Mouse (Mus musculus) stomach, postnatal 0 days (tissue): ENCODE results near the gene Ambra1. TPM values are rescaled to one million over a fixed set of nuclear protein-coding genes. Genes with fewer than 3 reads are reported as not detected.

Experiments used
- ATAC-seq: fragments of 200-750 bp; cut with Nextera tagmentation; 2 replicates; pipeline ENCODE4 v1.8.0; 2017; ENCODE audit not compliant: low FRiP score, low TSS enrichment
- DNase-seq: peaks from one replicate; pipeline ENCODE4 v3.0.0-alpha.2; 2016; ENCODE audit warnings: low spot score
- H3K27ac ChIP-seq: fragments of 300-500 bp; sonication (generic); replicated peaks from 2 replicates; pipeline ENCODE4 v1.5.1; 2014; ENCODE audit warnings: mild to moderate bottlenecking, control low read depth
- H3K27me3 ChIP-seq: fragments of 300-500 bp; sonication (generic); 2 replicates; pipeline ENCODE4 v1.6.1; 2014; ENCODE audit warnings: low read length; ENCODE audit not compliant: control insufficient read depth, insufficient read depth
- H3K36me3 ChIP-seq: fragments of 300-500 bp; sonication (generic); 2 replicates; pipeline ENCODE4 v1.6.1; 2014; ENCODE audit warnings: low read length, mixed read lengths; ENCODE audit not compliant: control insufficient read depth, insufficient read depth
- H3K4me1 ChIP-seq: fragments of 300-500 bp; sonication (generic); replicated peaks from 2 replicates; pipeline ENCODE4 v1.6.1; 2014; ENCODE audit warnings: antibody characterized with exemption; ENCODE audit not compliant: control insufficient read depth, insufficient read depth
- H3K4me2 ChIP-seq: fragments of 300-500 bp; sonication (generic); replicated peaks from 2 replicates; pipeline ENCODE4 v1.6.1; 2014; ENCODE audit warnings: low read depth, mild to moderate bottlenecking, control low read depth, moderate library complexity
- H3K4me3 ChIP-seq: fragments of 300-500 bp; sonication (generic); 2 replicates; pipeline ENCODE4 v1.5.1; 2014; ENCODE audit warnings: low read depth, low read length, control low read depth
- H3K9ac ChIP-seq: fragments of 300-500 bp; sonication (generic); 2 replicates; pipeline ENCODE4 v1.6.1; 2014; ENCODE audit warnings: mild to moderate bottlenecking, low read length, control low read depth, mixed read lengths
- H3K9me3 ChIP-seq: fragments of 300-500 bp; sonication (generic); 2 replicates; pipeline ENCODE4 v1.6.1; 2016; ENCODE audit warnings: low read length; ENCODE audit not compliant: control insufficient read depth
- CTCF ChIP-seq: IDR thresholded peaks from 2 replicates; pipeline ENCODE4 v1.5.1; 2016; ENCODE audit warnings: antibody characterized with exemption, low read depth, mild to moderate bottlenecking, moderate library complexity
- EP300 ChIP-seq: optimal IDR thresholded peaks from 2 replicates; pipeline ENCODE3; 2016; ENCODE audit warnings: antibody characterized with exemption
- WGBS: fragments of 180-500 bp; shearing (Covaris S2); extraction: QIAGEN DNeasy Blood & Tissue Kit; methylation state at CpG from one replicate; pipeline ENCODE4 v1.1.7; 2014; 5-methylcytosine and 5-hydroxymethylcytosine counted together
- polyA plus RNA-seq: library from polyadenylated mRNA; unstranded; fragments of >200 nt; fragmentation: Nextera tagmentation; extraction: Ambion mirVana; gene quantifications from 2 replicates; pipeline ENCODE4 v1.2.1, GENCODE M21; 2015

Ambra1 gene
- polyA plus RNA-seq, 1 experiment from 2014 or later: 5.7 TPM

- WGBS: 47% methylated on average over 2 of the region's 2 CpGs
- H3K27ac ChIP-seq: no peak overlapping the region
- no peak for DNase-seq
- no peak overlapping the region for H3K4me3 ChIP-seq
- H3K4me2 ChIP-seq: no peak overlapping the region
- no peaks in the 10 kb centered on the region for H3K36me3 ChIP-seq
- no peak for ATAC-seq
- H3K4me1 ChIP-seq: no peaks in the 10 kb centered on the region
- no peak overlapping the region for H3K9ac ChIP-seq
- no peak for TF ChIP-seq CTCF
- no peak for TF ChIP-seq EP300
- no peaks in the 10 kb centered on the region for H3K27me3 ChIP-seq
- no peaks in the 10 kb centered on the region for H3K9me3 ChIP-seq
Observed at GRCm38 (mm10) chr2:91791621-91792020, 61.7 kb downstream of the Ambra1 start.

- H3K27ac ChIP-seq: no peak overlapping the region
- no peaks in the 10 kb centered on the region for H3K9me3 ChIP-seq
- TF ChIP-seq CTCF (no peak), EP300 (no peak)
- no peak overlapping the region for H3K4me2 ChIP-seq
- H3K27me3 ChIP-seq: no peaks in the 10 kb centered on the region
- no peak overlapping the region for H3K4me3 ChIP-seq
- no peaks in the 10 kb centered on the region for H3K4me1 ChIP-seq
- ATAC-seq (no peak), DNase-seq (no peak)
- H3K9ac ChIP-seq: no peak overlapping the region
- WGBS: 83% methylated on average over 1 of the region's 1 CpGs
- H3K36me3 ChIP-seq: no peaks in the 10 kb centered on the region
Observed at GRCm38 (mm10) chr2:91792346-91792745, 62.4 kb downstream of the Ambra1 start.

GRCm38 (mm10) chr2:91794466-91794865 is 64.5 kb downstream of the Ambra1 start:
- Histone ChIP-seq H3K4me1 (no peaks in the 10 kb centered on the region), H3K4me3 (no peak overlapping the region), H3K9me3 (no peaks in the 10 kb centered on the region), H3K9ac (no peak overlapping the region), H3K27me3 (no peaks in the 10 kb centered on the region), H3K36me3 (no peaks in the 10 kb centered on the region), H3K4me2 (no peak overlapping the region), H3K27ac (no peak overlapping the region)
- no peak for ATAC-seq
- WGBS: 46% methylated on average over 2 of the region's 2 CpGs
- no peak for TF ChIP-seq CTCF
- TF ChIP-seq EP300: no peak
- DNase-seq: no peak

- 76% methylated on average over 3 of the region's 3 CpGs for whole genome bisulfite sequencing
- no peaks in the 10 kb centered on the region for H3K36me3 ChIP-seq
- no peak overlapping the region for H3K4me3 ChIP-seq
- no peaks in the 10 kb centered on the region for H3K27me3 ChIP-seq
- TF ChIP-seq EP300 (no peak), CTCF (no peak)
- no peak overlapping the region for H3K4me2 ChIP-seq
- H3K9ac ChIP-seq: no peak overlapping the region
- H3K9me3 ChIP-seq: no peaks in the 10 kb centered on the region
- no peak overlapping the region for H3K27ac ChIP-seq
- DNase-seq (no peak), ATAC-seq (no peak)
- no peaks in the 10 kb centered on the region for H3K4me1 ChIP-seq
Observed at GRCm38 (mm10) chr2:91795091-91795490, 65.2 kb downstream of the Ambra1 start.

GRCm38 (mm10) chr2:91811433-91811832 is 81.5 kb downstream of the Ambra1 start:
- Histone ChIP-seq H3K9me3 (no peaks in the 10 kb centered on the region), H3K9ac (no peak overlapping the region), H3K4me1 (no peaks in the 10 kb centered on the region), H3K27ac (no peak overlapping the region), H3K4me2 (no peak overlapping the region), H3K36me3 (peaks cover 2% of the 10 kb centered on the region; the same call in 1 of the 2 replicates), H3K4me3 (no peak overlapping the region), H3K27me3 (no peaks in the 10 kb centered on the region)
- TF ChIP-seq EP300 (no peak), CTCF (no peak)
- no peak for ATAC-seq
- DNase-seq: no peak
- WGBS: 90% methylated on average over 6 of the region's 6 CpGs

- H3K4me1 ChIP-seq: no peaks in the 10 kb centered on the region
- H3K9me3 ChIP-seq: no peaks in the 10 kb centered on the region
- ATAC-seq (no peak), DNase-seq (no peak)
- no peak overlapping the region for H3K27ac ChIP-seq
- H3K4me3 ChIP-seq: no peak overlapping the region
- H3K4me2 ChIP-seq: no peak overlapping the region
- H3K9ac ChIP-seq: no peak overlapping the region
- TF ChIP-seq EP300: no peak
- TF ChIP-seq CTCF: no peak
- no peaks in the 10 kb centered on the region for H3K36me3 ChIP-seq
- no peaks in the 10 kb centered on the region for H3K27me3 ChIP-seq
Observed at GRCm38 (mm10) chr2:91816741-91817140, 86.8 kb downstream of the Ambra1 start.
